Mouse (Mus musculus): ENCODE measurements around the gene Pxdc1.
A peak's percentile ranks its signal among the peaks of the same experiment; 100 is the strongest.

Gene Pxdc1

DNA sequence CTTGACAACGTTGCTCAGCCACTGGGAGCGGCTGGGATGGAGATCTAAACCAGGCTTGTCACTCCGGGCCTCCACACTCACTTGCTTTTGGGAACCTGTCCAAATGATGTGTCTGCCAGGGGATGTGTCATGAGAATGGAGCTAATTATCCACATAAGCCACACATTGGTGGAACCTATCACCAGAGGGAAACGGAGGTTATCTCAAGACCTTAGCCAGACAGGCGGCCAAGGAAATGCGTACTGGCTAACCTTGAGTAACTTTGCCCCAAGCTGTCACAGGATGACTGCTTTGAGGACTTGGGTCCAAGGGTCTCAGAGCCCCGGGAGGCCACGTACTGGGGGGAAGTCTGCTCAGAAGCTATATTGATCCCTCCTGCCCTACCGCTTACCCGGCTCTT, 2.3 kb downstream of the Pxdc1 start:
- DNase-seq = no peak

DNA sequence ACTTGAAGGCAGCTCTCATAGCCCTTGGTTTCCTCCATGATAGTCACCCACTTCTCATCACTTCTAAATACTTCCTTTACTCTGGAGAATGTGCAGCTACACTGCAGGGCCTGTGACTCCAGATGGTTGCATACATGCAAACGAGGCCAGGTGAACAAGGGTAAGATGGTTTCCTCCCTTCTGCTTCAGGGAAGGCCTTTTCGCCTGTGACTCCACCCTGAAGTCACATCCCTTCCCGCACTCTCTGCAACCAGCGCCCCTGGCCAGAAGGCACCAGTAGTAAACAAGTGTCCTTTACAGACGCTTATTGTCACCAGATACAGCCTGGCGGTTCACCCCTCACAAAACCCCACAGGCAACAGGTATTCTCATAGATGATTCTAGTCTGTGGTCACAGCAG, 2.9 kb downstream of the Pxdc1 start:
- no peak for DNase-seq

DNA sequence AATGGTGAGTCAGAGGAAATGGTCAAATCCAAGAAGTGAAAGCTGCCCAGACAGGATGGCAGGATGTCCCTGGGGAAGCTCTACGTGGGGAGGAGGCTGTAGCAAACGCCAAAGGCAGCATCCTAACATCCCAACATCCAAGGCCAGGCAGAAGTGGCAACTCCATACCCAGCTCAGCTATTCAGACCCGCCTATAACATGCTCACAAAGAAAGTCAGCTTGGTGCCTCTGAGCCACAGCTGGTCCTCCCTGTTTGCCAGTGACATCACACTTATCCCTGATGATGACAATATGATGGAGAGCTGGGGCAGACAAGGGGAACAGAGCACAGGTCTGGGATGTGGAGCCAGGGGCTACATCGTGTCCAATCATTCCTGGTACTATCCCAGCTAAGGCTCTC, 5.5 kb downstream of the Pxdc1 start:
- DNase-seq = no peak

DNA sequence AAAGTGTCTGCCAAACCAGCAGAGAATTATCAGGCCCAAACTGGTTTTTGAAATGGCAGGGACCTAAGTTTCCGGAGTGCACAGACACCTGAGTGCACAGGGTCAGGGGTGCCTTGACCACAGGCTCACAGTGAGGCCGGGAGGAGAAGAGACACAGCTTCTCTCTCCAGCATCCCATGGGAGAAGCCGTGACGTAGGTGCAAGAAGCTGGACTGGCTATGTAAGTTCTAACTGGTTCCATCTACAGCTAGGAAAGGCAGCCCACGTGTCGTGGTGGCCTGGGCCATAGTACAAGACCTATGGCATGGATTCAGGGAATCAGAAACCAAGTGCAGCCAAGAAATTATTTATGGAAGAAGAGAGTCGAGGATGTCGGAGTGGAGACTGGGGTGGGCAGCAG, 6.1 kb downstream of the Pxdc1 start:
- no peak for DNase-seq

DNA sequence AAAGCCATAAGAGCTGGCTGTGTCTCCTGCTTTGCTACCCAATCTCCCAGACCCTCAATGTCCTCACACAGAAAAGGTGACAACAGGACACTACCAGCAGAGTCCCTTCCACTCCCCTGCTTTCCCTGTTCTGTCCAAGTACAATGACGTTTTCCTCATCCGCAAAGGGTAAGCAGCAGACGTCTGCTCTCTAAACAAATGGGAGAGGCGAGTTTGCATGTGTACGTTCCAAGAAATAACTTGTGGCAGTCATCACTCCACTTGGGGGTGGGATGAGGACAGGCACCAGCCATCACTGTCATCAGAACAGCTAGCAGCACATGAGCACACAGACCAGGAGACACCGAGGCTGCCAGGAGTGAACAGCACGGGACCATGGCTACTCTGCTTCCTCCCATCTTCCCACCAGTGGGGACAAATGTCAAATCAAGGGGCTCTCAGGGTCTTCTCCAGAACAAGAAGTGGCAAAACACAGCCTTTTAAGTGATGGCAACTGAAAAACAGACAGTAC, 7.0 kb downstream of the Pxdc1 start:
- no peak for DNase-seq

DNA sequence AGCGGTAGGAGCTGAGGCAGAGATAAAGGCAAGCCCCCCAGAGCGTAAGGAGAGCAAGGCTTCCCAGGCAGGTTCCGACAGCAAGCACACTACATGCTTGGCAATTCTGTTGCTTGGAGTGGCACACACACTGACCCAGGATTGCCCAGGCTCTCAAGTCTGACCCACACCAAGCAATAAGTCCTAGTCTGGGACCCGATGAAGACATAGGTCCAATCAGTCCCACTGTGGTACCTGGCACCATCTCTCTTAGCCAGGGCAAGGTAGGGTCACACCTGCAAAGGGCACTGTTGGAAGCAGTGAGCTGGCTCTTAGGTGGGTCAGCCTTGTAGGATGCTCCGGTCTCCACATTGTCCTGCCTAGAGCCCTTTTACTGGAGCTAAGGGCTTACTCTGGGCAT, 7.8 kb downstream of the Pxdc1 start:
- DNase-seq = no peak

DNA sequence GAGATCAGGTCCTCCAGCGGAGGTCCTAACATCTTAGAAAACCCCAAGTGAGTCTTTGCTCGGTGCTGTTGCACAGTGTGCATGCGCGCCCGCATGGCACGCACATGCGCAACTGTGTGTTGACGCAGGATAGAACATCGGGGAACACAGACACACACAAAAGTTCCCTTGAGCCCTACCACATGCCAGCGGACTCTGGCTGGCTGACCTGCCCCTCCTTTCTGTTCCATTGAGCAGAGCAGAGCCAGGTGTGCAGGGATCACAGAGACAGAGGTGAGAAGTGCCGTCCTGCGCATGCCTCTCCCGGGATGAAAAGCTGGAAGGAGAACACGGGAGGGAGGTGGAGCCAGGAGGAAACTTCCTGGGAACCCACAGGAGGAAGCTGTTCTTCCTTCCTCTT, 8.9 kb downstream of the Pxdc1 start:
- DNase-seq = no peak

DNA sequence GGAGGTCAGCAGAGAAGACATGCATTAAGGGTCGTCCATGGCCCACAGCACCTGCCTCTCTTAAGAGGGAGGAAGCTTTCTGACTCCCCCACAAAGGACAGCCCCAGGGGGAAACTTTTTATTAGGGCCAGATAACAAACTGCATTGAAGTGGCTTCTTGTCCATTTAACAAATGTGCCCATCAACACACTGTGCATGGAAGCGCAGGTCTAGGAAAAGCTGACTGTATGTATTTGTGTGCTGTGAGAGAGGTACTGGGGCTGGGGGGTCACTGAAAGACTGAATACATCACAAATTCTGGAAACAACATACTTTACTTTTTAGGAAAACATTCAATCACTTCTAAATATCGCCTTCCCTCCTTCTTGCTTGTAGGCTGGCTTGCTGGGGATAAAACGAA, 9.4 kb downstream of the Pxdc1 start:
- DNase-seq = no peak

DNA sequence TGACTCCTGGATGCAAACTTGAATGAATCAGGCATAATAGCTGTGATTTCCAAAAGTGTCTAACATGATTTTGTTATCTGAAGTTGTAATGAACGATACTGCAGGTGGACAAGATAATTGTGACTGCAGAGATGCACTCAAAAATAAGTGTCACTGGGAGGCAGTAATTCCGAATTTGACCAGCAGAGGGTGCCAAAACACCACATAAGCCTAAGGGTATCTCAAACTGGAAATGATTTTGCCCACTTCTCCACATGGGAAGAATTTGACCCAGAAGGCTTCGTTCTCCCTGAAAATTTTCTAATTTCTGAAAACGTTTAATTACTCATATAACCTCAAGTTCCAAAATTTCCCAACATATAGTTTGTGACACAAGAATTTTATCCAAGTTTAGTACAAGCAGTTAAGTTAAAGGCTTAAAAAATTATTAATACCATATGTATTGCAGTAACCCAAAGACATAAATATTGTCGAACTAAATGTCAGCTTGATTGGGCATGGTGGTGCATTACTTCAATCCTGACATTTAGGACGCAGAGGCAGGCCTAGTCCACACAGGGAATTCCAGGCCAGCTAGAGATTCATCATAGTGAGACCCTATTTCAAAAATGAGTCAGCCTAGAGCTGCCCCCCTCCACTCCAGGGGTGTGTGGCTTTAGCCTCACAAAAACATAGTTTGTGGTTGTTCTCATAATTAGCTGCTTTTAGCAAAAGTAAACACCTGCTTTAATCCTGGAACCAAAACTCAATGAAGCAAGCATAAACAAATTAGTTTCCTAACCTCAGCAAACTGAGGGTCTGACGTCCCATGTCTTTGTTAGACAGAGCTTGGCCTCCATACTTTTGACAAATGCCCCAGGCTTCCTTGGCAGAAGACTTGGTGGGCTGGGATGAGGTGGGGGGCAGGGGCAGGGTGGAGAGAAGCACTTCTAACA, 10.1 kb downstream of the Pxdc1 start:
- peak; percentile 85 for DNase-seq

DNA sequence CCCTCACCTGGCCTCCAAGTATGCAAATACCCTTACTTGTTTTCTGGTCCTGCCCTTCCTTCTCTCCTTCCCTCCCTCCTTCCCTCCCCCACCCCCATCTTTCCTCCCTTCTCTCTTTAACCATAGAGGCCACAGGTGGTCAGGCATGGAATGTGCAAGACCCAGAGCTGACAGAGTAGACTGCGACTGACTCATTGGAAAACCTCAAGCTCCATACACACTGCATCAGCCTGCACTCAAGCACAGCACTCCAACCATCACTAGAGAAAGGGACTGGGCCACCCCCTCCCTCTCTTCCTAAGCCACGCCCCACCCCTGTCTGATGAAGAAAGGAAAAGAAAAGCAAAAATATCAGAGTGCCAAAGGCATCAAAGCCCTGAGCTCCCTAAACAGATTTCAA, 12.2 kb downstream of the Pxdc1 start:
- DNase-seq = no peak

DNA sequence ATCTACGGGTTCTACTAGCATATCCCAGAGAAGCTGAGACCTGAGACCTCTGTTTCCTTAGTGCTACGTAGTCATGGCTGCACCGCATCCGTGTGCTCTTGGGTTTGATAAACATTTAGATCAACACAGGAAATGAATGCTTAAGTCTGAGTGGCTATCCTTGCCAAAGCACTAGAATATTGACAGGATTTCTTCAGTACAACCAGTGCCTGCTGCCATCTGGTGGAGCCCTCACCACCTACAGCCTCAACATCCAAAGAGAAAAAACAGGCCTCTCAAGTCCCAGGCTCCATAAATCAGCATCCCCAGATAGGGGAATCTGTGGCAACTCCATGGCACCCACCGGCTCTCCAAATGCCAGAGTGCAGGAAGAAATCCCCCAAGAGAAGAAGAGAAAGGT, 17.3 kb downstream of the Pxdc1 start:
- peak; percentile 82 for DNase-seq

DNA sequence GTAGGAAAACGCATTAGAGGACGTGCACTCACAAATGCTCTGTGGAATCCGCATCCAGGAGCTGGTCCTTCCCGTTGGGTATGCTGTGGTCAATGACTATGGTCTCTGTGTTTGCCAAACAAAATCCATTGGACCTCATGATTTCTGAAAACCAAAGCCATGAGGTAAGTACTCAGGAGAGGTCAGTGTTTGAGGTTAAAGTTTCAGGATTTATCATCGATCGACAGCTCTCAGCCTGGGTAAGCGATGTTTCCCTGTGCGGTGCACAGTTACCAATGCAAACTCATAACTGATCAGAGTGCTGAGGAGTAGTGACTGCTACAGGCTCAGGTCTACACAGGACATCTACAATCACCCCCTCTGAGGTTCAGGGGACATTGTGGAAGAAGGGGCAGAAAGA, 23.0 kb downstream of the Pxdc1 start:
- DNase-seq = no peak

DNA sequence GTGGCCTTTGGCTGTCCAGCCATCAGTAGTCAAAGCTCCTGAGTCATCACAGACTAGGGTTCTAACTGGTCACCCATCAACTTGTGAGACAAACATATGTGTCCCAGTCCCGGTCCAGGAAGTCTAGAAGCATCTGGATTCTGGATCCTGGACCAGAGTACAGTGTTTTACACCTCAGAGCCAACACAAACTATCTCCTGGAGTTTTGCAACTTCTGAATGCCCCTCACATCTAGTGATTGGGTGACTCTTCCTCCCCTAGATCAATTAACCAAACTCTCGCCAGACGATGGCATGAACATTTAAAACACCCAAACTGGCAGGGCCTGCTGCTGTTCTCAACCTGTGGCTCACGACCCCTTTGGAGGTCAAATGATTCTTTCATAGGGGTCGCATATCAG, 23.5 kb downstream of the Pxdc1 start:
- no peak for DNase-seq

DNA sequence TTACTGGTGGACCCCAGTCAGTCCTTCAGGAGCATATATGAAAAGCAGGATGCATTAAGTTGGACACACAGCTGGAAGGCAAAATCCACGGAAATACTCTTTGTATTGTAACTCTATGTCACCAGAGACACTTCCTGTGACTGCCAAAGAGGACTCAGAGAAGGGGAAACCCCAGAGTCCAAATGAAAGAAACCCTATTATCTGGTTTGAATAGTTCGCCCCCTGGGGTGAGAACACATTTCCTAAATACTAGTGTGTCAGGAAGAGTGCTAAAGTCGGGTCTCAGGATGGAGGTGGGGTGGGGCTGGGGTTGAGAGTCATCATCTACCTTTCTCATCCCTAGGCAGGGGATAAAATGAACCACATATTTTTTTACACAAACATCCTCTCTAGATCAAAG, 25.8 kb downstream of the Pxdc1 start:
- DNase-seq = no peak

DNA sequence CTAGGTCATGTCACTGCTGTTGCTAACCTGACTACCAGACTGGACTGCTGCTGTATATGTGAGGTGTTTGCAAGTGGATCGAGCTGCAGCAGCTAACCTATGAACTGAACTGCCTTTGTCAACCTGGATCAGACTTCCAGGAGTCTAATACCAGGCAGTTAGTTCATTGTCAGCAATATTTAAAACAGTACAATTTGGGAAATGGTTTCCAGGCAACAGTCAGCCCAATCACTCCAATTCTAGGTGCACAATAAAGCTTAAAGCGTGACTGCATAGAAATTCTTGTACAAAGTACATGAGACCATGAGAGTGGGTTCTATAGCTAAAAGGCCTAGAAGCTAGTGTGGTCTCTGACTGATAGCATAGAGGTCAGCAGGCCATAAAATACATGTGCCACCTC, 28.9 kb downstream of the Pxdc1 start:
- DNase-seq = no peak

DNA sequence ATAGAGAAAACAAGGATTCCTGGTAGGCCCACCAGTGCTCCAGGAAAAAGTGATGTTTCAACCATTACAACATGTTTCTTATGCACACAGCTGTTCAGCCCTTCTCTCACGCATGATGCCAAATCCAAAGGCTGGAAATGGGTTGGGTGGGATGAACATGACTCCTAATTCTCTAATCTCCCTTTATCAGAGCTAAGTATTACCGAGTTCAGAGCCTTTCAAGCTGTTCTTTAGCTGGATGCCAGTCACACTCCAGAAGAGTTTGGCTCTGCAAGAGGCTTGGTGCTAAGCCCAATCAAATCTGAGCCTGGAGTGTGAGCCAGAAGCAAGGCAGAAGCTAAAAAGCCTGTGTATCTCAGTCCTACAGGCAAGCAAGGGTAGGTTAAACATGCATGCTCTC, 40.9 kb downstream of the Pxdc1 start:
- no peak for DNase-seq

DNA sequence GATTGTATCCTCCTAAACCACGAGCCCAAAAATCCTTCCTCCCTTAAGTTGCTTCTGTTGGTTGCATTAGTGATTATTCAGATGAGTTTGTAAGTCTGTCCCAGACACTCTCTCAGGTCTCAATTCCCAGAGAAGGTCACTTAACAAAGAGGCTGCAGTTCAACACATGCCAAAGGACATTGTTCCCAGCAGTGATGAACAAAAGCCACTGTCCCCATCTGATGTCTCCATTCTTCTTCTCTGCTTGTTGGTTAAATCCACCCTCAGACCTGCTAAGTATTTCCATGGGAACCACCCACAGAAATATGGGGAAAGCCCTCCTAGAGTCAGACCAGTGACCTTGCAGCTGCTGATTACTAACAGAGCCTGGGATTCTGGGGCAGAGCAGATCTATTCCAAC, 43.6 kb downstream of the Pxdc1 start:
- DNase-seq = no peak

DNA sequence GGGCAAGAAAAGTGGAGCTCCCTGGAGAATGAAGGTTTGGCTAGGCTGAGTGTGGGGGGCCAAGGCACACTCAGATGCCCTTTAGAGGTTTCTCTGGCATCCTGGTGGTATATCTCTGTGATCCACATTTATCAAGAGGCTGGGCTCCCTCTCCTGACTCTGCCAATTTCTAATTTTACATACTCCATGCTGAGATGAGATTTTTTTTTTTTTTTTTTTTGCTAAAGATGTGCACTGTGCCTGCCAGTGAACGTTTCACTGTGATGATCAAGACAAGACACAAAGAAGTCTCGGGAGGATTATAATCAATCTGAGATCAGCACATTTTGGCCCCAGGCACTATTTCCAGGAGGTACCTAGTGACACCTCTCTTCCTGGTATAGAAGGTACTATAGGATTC, 46.2 kb downstream of the Pxdc1 start:
- DNase-seq = no peak

DNA sequence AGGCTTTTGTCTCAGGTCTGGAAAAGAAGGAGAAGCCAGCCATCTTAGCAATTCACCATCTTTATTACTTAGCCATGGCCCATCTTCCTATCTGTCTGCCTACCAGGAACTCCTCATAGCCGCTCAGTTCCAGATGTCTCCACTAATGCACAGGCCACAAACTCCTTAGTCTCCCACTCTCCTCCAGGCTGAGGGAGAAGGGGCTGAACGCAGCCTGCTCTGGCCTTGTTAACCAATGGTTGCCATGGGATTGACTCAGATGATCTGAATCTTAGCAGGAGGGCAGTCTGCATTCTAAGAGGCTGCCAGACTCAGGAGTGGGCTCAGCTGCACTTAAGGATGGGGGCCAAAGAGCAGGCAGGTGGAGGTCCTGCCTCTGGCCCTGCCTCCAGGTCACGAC, 47.4 kb downstream of the Pxdc1 start:
- no peak for DNase-seq

DNA sequence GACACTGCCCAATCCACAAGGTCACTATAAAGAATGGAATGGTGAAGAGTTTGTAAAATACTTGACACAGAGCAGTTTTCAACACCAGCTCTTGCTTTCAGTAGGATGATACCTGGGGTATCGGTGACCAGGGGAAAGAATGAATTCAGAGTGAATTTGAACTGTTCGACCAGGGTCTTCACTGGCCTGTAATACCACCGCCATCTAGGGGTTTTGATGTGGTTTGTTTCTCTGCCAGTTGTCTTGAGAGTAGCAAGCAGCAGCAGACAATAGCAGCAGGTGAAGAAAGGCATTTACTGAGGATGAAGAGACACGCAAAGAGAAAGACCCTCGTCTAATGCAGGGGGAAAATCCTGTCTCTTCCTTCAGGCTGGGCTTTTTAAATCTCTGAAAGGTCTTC, 48.1 kb downstream of the Pxdc1 start:
- no peak for DNase-seq

DNA sequence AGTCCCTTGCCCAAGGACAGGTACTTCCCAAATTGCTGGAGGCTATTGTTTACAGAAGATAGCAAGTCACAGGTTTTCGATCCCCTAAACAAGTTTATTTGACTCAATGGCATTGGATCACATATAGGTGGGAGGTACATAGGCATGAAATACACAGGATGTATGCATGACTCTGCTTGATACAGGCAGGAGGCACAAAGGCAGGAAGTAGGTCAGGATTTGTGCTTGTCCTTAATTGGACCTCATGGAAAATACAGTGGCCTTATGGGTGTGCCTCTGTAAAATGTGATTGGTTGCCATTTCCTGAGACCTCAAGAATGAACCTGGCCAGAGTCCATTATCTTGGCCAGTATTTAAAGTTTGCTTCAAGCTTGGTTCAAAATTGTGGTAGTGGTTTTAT, 48.9 kb downstream of the Pxdc1 start:
- DNase-seq = no peak

DNA sequence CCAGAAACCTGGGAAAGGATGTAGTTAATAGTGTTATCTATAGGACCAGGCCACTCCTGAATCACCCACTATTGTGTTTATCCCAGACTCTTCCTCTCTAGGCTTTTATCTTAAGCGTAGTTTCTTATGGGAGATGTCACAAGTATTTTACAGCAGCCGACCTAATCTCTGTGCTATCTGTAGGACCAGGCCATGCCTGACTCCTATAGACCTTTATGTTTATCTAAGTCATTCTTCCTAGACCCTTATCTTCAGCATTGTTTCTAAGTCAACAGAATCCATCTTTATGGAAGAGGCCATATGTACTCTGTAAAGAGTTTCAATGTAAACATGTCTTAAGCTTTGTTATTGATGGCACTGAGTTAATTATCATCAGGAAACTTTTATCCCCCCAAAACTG, 50.5 kb downstream of the Pxdc1 start:
- DNase-seq = no peak

DNA sequence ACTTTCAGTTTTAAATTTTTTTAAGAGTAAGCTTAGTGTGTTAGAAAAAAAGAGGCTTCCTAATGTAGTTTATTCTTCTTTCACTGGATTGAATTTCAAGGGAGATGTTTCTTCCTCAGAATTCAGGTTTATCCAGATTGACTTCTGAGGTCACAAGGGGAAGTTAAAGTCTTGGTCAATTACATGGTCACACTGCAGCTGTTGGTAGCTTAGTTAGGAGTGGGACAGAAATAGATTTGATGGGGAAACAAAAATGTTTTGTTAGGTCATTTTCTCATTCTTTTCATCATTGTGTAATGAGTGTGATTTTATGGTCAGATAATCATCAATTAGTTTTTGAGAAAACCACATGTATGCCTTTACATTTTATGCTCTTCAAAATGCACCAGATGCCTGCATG, 56.5 kb downstream of the Pxdc1 start:
- DNase-seq = no peak
